Mouse (Mus musculus) cerebellum, adult 2 months (tissue): ENCODE results near the gene Fbxl14. TPM values are rescaled to one million over a fixed set of nuclear protein-coding genes. Genes with fewer than 3 reads are reported as not detected.
A peak's percentile ranks its signal among the peaks of the same experiment; 100 is the strongest.

ENCODE experiments used
- DNase-seq, 2 experiments: peaks; one replicate each; pipeline ENCODE4 v3.0.0; 2021
- H3K27ac ChIP-seq: fragments of 200-500 bp; 2 replicates; pipeline ENCODE4 v1.5.1; 2012; ENCODE audit warnings: low read length, control low read depth, inconsistent platforms; ENCODE audit not compliant: insufficient read depth
- H3K27me3 ChIP-seq: fragments of 200-500 bp; 2 replicates; pipeline ENCODE4 v1.6.1; 2012; ENCODE audit warnings: inconsistent platforms, mild to moderate bottlenecking, low read length, moderate library complexity; ENCODE audit not compliant: control insufficient read depth, insufficient read depth
- H3K4me1 ChIP-seq: fragments of 200-500 bp; 2 replicates; pipeline ENCODE4 v1.6.1; 2011; ENCODE audit warnings: low read length; ENCODE audit not compliant: control insufficient read depth, insufficient read depth
- H3K4me3 ChIP-seq: fragments of 200-500 bp; replicated peaks from 2 replicates; pipeline ENCODE3; 2011; ENCODE audit warnings: mild to moderate bottlenecking, low read depth, low read length, control low read depth; ENCODE audit not compliant: insufficient read depth
- CTCF ChIP-seq: fragments of 200-500 bp; IDR thresholded peaks from 2 replicates; pipeline ENCODE4 v1.5.1; 2011; ENCODE audit warnings: low read depth, mild to moderate bottlenecking, control low read depth, low read length, moderate library complexity, borderline replicate concordance; ENCODE audit not compliant: insufficient read depth
- POLR2A ChIP-seq: fragments of 200-500 bp; IDR thresholded peaks from 2 replicates; pipeline ENCODE4 v1.6.1; 2011; ENCODE audit warnings: low read length, control low read depth, borderline replicate concordance; ENCODE audit not compliant: insufficient read depth
- WGBS: fragments of 180-500 bp; shearing (Covaris S2); methylation state at CpG from one replicate; pipeline ENCODE4 v1.1.7; 2018; 5-methylcytosine and 5-hydroxymethylcytosine counted together
- polyA plus RNA-seq: library from polyadenylated mRNA; depleted of rRNA; stranded (reverse); fragments of >200 nt; gene quantifications from 2 replicates; pipeline ENCODE4 v1.2.3, GENCODE M21; 2012

The Fbxl14 gene
- polyA plus RNA-seq, 1 experiment: 34.1 TPM

GRCm38 (mm10) chr6:119482958-119483600, 3.6 kb downstream of the Fbxl14 start:
- H3K4me1 ChIP-seq: peaks cover 10% of the 10 kb centered on the region
- H3K27ac ChIP-seq: no peak overlapping the region
- 31% methylated on average over 16 of the region's 16 CpGs for WGBS
- peak overlapping the region; percentile 42 for H3K4me3 ChIP-seq
- no peaks in the 10 kb centered on the region for H3K27me3 ChIP-seq
- TF ChIP-seq POLR2A (no peak), CTCF (peak; percentile 64)
- peak; percentile 42 to 56 for DNase-seq

GRCm38 (mm10) chr6:119485486-119485885, 6.0 kb downstream of the Fbxl14 start:
- peaks cover 10% of the 10 kb centered on the region for H3K4me1 ChIP-seq
- TF ChIP-seq POLR2A (no peak), CTCF (no peak)
- no peak for DNase-seq
- no peak overlapping the region for H3K27ac ChIP-seq
- H3K4me3 ChIP-seq: no peak overlapping the region
- H3K27me3 ChIP-seq: no peaks in the 10 kb centered on the region
- WGBS: 9% methylated on average over 2 of the region's 2 CpGs

DNA sequence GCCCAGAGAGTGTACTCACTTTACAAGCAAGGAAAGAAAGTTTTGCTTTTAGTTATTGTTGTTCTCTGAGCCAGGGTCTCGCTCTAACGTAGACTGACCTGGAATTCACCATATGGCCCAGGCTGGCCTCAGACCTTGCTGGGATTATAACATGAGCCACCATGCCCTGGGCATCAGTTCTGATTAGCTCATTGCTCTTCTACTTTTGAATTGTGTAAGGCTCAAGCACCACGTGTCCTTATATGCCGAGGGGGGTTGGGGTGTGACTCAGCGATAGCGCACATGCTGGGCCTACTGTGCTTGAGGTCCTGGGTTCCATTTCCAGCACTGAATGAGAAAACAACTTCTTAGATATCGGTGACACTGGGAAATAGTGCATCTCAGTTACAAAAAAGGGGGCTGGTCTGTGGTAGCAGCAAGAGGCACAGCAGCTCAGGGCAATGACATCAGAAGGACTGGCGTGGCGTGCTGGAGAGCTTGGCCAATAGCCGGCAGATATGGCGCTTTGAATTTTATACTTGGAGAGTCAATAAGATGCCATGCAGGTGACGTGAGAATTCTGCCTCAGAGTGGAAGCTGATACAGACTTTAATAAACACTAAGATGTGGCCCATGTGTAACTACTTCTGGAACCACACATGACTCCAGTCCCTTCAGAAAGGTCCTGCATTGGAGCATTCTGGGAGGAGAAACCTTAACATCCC, 7.1 kb downstream of the Fbxl14 start:
- H3K4me1 ChIP-seq: peaks cover 10% of the 10 kb centered on the region
- H3K27ac ChIP-seq: no peak overlapping the region
- no peaks in the 10 kb centered on the region for H3K27me3 ChIP-seq
- no peak for DNase-seq
- no peak for TF ChIP-seq CTCF
- no peak for TF ChIP-seq POLR2A
- H3K4me3 ChIP-seq: no peak overlapping the region
- whole genome bisulfite sequencing: 72% methylated on average over 12 of the region's 12 CpGs

GRCm38 (mm10) chr6:119487085-119487458, 7.6 kb downstream of the Fbxl14 start:
- H3K4me1 ChIP-seq: peaks cover 10% of the 10 kb centered on the region
- no peaks in the 10 kb centered on the region for H3K27me3 ChIP-seq
- H3K4me3 ChIP-seq: no peak overlapping the region
- 91% methylated on average over 7 of the region's 7 CpGs for WGBS
- TF ChIP-seq CTCF: no peak
- no peak for TF ChIP-seq POLR2A
- DNase-seq: no peak
- no peak overlapping the region for H3K27ac ChIP-seq

- WGBS: 94% methylated on average over 9 of the region's 9 CpGs
- Histone ChIP-seq H3K4me3 (no peak overlapping the region), H3K27me3 (no peaks in the 10 kb centered on the region), H3K4me1 (peaks cover 10% of the 10 kb centered on the region), H3K27ac (no peak overlapping the region)
- TF ChIP-seq POLR2A (no peak), CTCF (no peak)
- DNase-seq: no peak
Observed at GRCm38 (mm10) chr6:119487619-119488018, 8.2 kb downstream of the Fbxl14 start.

GRCm38 (mm10) chr6:119489765-119490164, 10.3 kb downstream of the Fbxl14 start:
- WGBS: 9% methylated on average over 5 of the region's 5 CpGs
- TF ChIP-seq CTCF (peak; percentile 90), POLR2A (no peak)
- H3K27me3 ChIP-seq: no peaks in the 10 kb centered on the region
- peaks cover 4% of the 10 kb centered on the region for H3K4me1 ChIP-seq
- DNase-seq: peak in 1 of 2 experiments; percentile 26
- H3K4me3 ChIP-seq: no peak overlapping the region
- H3K27ac ChIP-seq: no peak overlapping the region

DNA sequence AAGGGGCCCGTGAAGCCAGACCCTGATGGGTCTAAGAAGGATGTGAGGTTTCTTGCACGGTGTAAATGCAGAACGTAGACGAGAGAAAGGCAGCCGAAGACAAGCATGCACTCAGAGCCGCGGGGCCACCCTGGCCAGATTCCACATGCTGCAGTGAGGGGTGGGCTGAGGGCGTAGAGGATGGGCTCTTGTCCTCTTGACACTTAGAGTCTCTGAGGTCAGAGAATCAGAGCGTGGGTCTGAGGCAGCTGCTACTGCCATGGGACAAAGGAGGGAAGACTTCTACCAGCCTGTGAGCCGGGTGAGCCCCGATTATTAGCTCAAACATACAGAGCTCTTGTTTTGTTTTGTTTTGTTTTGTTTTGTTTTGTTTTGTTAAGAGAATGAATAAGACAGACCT, 11.1 kb downstream of the Fbxl14 start:
- 63% methylated on average over 11 of the region's 11 CpGs for WGBS
- TF ChIP-seq CTCF (no peak), POLR2A (no peak)
- no peak overlapping the region for H3K27ac ChIP-seq
- no peak overlapping the region for H3K4me3 ChIP-seq
- H3K4me1 ChIP-seq: peaks cover 4% of the 10 kb centered on the region
- DNase-seq: no peak
- no peaks in the 10 kb centered on the region for H3K27me3 ChIP-seq

- TF ChIP-seq POLR2A (no peak), CTCF (no peak)
- DNase-seq: no peak
- Histone ChIP-seq H3K27me3 (no peaks in the 10 kb centered on the region), H3K27ac (no peak overlapping the region), H3K4me3 (no peak overlapping the region), H3K4me1 (peaks cover 2% of the 10 kb centered on the region)
- WGBS: 65% methylated on average over 11 of the region's 11 CpGs
Observed at GRCm38 (mm10) chr6:119491006-119491405, 11.5 kb downstream of the Fbxl14 start.
